Mouse (Mus musculus) CH12.LX (cell line): ENCODE measurements around the gene Lrrc57. TPM values are rescaled to one million over a fixed set of nuclear protein-coding genes. Genes with fewer than 3 reads are reported as not detected.
A peak's percentile ranks its signal among the peaks of the same experiment; 100 is the strongest.

Experiments
- DNase-seq: peaks from one replicate; pipeline ENCODE4 v3.0.0-alpha.2; 2013; ENCODE audit errors: extremely low read depth
- H3K27ac ChIP-seq: 2 replicates; pipeline ENCODE4 v1.5.1; 2012; ENCODE audit warnings: low read depth, mild to moderate bottlenecking, control low read depth, moderate library complexity; ENCODE audit not compliant: insufficient read depth
- H3K27me3 ChIP-seq: replicated peaks from 2 replicates; pipeline ENCODE3; 2012; ENCODE audit warnings: inconsistent platforms
- H3K36me3 ChIP-seq, 2 experiments: replicated peaks in 1 of 2; 2 replicates each; pipeline versions ENCODE3 to v1.6.1; 2012; ENCODE audit warnings: inconsistent platforms in 1 of 2, low read length in 1 of 2, mild to moderate bottlenecking in 1 of 2, mixed read lengths in 1 of 2, moderate library complexity in 1 of 2; ENCODE audit not compliant: control insufficient read depth in 1 of 2, insufficient read depth in 1 of 2
- H3K4me1 ChIP-seq, 2 experiments: 2 replicates each; pipeline ENCODE4 v1.6.1; 2012; ENCODE audit warnings: inconsistent platforms in 1 of 2, moderate library complexity in 1 of 2; ENCODE audit not compliant: insufficient read depth in 2 of 2, control insufficient read depth in 1 of 2
- H3K4me2 ChIP-seq: 2 replicates; pipeline ENCODE4 v1.6.1; 2012; ENCODE audit warnings: low read depth, mild to moderate bottlenecking, control low read depth; ENCODE audit not compliant: poor library complexity, insufficient read depth, severe bottlenecking
- H3K4me3 ChIP-seq, 3 experiments: fragments of 150-350 bp in 1 of 3; sonication (generic) in 1 of 3; replicated peaks in 1 of 3; 2 replicates each; pipeline versions ENCODE3 to v1.5.1; 2011 to 2012; ENCODE audit warnings: low read depth in 2 of 3, low read length in 2 of 3, mild to moderate bottlenecking in 2 of 3, moderate library complexity in 2 of 3, control low read depth in 1 of 3, improper control_type of control experiment in 1 of 3, inconsistent platforms in 1 of 3, mixed read lengths in 1 of 3; ENCODE audit not compliant: poor library complexity in 1 of 3
- H3K79me2 ChIP-seq: replicated peaks from 2 replicates; pipeline ENCODE4 v1.6.1; 2012; ENCODE audit warnings: mild to moderate bottlenecking, moderate library complexity; ENCODE audit not compliant: control insufficient read depth, poor library complexity, insufficient read depth, severe bottlenecking; ENCODE audit errors: extremely low read depth
- H3K9ac ChIP-seq: 2 replicates; pipeline ENCODE4 v1.6.1; 2012; ENCODE audit warnings: low read depth, mild to moderate bottlenecking, control low read depth, moderate library complexity; ENCODE audit not compliant: insufficient read depth
- H3K9me3 ChIP-seq: replicated peaks from 2 replicates; pipeline ENCODE3; 2012; ENCODE audit warnings: low read length, inconsistent platforms, mixed read lengths
- BHLHE40 ChIP-seq: IDR thresholded peaks from 2 replicates; pipeline ENCODE4 v1.6.1; 2011; ENCODE audit warnings: mild to moderate bottlenecking, low read depth, low read length, improper control_type of control experiment
- CHD1 ChIP-seq: IDR thresholded peaks from 2 replicates; pipeline ENCODE4 v1.6.1; 2012; ENCODE audit warnings: low read depth, low read length, improper control_type of control experiment, inconsistent platforms
- CHD2 ChIP-seq: IDR thresholded peaks from 2 replicates; pipeline ENCODE4 v1.6.1; 2011; ENCODE audit warnings: low read length, improper control_type of control experiment
- CTCF ChIP-seq, 2 experiments: IDR thresholded peaks in 1 of 2; conservative IDR thresholded peaks in 1 of 2; 2 replicates each; pipeline ENCODE4 v1.5.1; 2011 to 2012; ENCODE audit warnings: low read depth in 2 of 2, low read length in 2 of 2, improper control_type of control experiment in 1 of 2, inconsistent platforms in 1 of 2, mild to moderate bottlenecking in 1 of 2, moderate library complexity in 1 of 2
- E2F4 ChIP-seq: IDR thresholded peaks from 2 replicates; pipeline ENCODE4 v1.6.1; 2011; ENCODE audit warnings: low read depth, low read length, improper control_type of control experiment; ENCODE audit not compliant: insufficient replicate concordance
- ELF1 ChIP-seq: IDR thresholded peaks from 2 replicates; pipeline ENCODE4 v1.6.1; 2014; ENCODE audit warnings: low read depth, mild to moderate bottlenecking, inconsistent platforms, low read length, improper control_type of control experiment
- EP300 ChIP-seq: IDR thresholded peaks from 2 replicates; pipeline ENCODE4 v1.6.1; 2011; ENCODE audit warnings: low read length, improper control_type of control experiment
- ETS1 ChIP-seq: conservative IDR thresholded peaks from 2 replicates; pipeline ENCODE4 v1.6.1; 2012; ENCODE audit warnings: low read depth, mild to moderate bottlenecking, inconsistent platforms, low read length, improper control_type of control experiment, moderate library complexity
- GABPA ChIP-seq: IDR thresholded peaks from 2 replicates; pipeline ENCODE4 v1.6.1; 2012; ENCODE audit warnings: low read depth, low read length, improper control_type of control experiment, inconsistent platforms; ENCODE audit not compliant: insufficient replicate concordance
- HCFC1 ChIP-seq: IDR thresholded peaks from 2 replicates; pipeline ENCODE4 v1.6.1; 2012; ENCODE audit warnings: low read depth, mild to moderate bottlenecking, inconsistent platforms, low read length, improper control_type of control experiment
- IRF4 ChIP-seq: IDR thresholded peaks from 2 replicates; pipeline ENCODE4 v1.6.1; 2014; ENCODE audit warnings: low read depth, mild to moderate bottlenecking, inconsistent platforms, low read length, improper control_type of control experiment
- JUN ChIP-seq: IDR thresholded peaks from 2 replicates; pipeline ENCODE4 v1.6.1; 2011; ENCODE audit warnings: low read depth, mild to moderate bottlenecking, low read length, improper control_type of control experiment, moderate library complexity; ENCODE audit not compliant: insufficient read depth
- JUND ChIP-seq: conservative IDR thresholded peaks from 2 replicates; pipeline ENCODE4 v1.6.1; 2011; ENCODE audit warnings: low read depth, low read length, improper control_type of control experiment
- KAT2A ChIP-seq: IDR thresholded peaks from 2 replicates; pipeline ENCODE4 v1.6.1; 2012; ENCODE audit warnings: low read length, improper control_type of control experiment, inconsistent platforms; ENCODE audit not compliant: insufficient replicate concordance
- MAFK ChIP-seq: IDR thresholded peaks from 2 replicates; pipeline ENCODE4 v1.6.1; 2011; ENCODE audit warnings: low read length, improper control_type of control experiment; ENCODE audit not compliant: insufficient replicate concordance
- MAX ChIP-seq: IDR thresholded peaks from 2 replicates; pipeline ENCODE4 v1.6.1; 2011; ENCODE audit warnings: low read length, improper control_type of control experiment
- MAZ ChIP-seq: IDR thresholded peaks from 2 replicates; pipeline ENCODE4 v1.6.1; 2012; ENCODE audit warnings: low read depth, mild to moderate bottlenecking, inconsistent platforms, low read length, improper control_type of control experiment, moderate library complexity
- MEF2A ChIP-seq: IDR thresholded peaks from 2 replicates; pipeline ENCODE4 v1.6.1; 2014; ENCODE audit warnings: low read depth, mild to moderate bottlenecking, inconsistent platforms, low read length, improper control_type of control experiment, borderline replicate concordance
- MXI1 ChIP-seq: IDR thresholded peaks from 2 replicates; pipeline ENCODE4 v1.6.1; 2011; ENCODE audit warnings: mild to moderate bottlenecking, low read depth, low read length, improper control_type of control experiment
- MYC ChIP-seq: IDR thresholded peaks from 2 replicates; pipeline ENCODE4 v1.6.1; 2011; ENCODE audit warnings: low read depth, mild to moderate bottlenecking, improper control_type of control experiment, low read length
- NELFE ChIP-seq: IDR thresholded peaks from 2 replicates; pipeline ENCODE4 v1.6.1; 2011; ENCODE audit warnings: low read depth, low read length, improper control_type of control experiment
- NRF1 ChIP-seq: IDR thresholded peaks from 2 replicates; pipeline ENCODE4 v1.6.1; 2014; ENCODE audit warnings: low read depth, mild to moderate bottlenecking, inconsistent platforms, low read length, improper control_type of control experiment, moderate library complexity
- PAX5 ChIP-seq: IDR thresholded peaks from 2 replicates; pipeline ENCODE4 v1.6.1; 2012; ENCODE audit warnings: low read length, inconsistent platforms, mixed read lengths
- POLR2A ChIP-seq: IDR thresholded peaks from 2 replicates; pipeline ENCODE4 v1.6.1; 2011; ENCODE audit warnings: low read depth, mild to moderate bottlenecking, improper control_type of control experiment, low read length
- POLR2AphosphoS2 ChIP-seq: IDR thresholded peaks from 2 replicates; pipeline ENCODE4 v1.6.1; 2011; ENCODE audit warnings: low read depth, low read length, improper control_type of control experiment
- RAD21 ChIP-seq: IDR thresholded peaks from 2 replicates; pipeline ENCODE4 v1.6.1; 2011; ENCODE audit warnings: low read depth, mild to moderate bottlenecking, low read length, improper control_type of control experiment, moderate library complexity
- RCOR1 ChIP-seq: conservative IDR thresholded peaks from 2 replicates; pipeline ENCODE4 v1.6.1; 2012; ENCODE audit warnings: low read depth, mild to moderate bottlenecking, inconsistent platforms, low read length, improper control_type of control experiment
- SIN3A ChIP-seq: IDR thresholded peaks from 2 replicates; pipeline ENCODE4 v1.6.1; 2012; ENCODE audit warnings: low read length, improper control_type of control experiment, inconsistent platforms
- SMC3 ChIP-seq: IDR thresholded peaks from 2 replicates; pipeline ENCODE4 v1.6.1; 2011; ENCODE audit warnings: low read depth, low read length, improper control_type of control experiment
- TBP ChIP-seq: conservative IDR thresholded peaks from 2 replicates; pipeline ENCODE4 v1.6.1; 2011; ENCODE audit warnings: low read depth, low read length, improper control_type of control experiment
- TCF12 ChIP-seq: IDR thresholded peaks from 2 replicates; pipeline ENCODE4 v1.6.1; 2014; ENCODE audit warnings: low read depth, mild to moderate bottlenecking, inconsistent platforms, low read length, improper control_type of control experiment
- UBTF ChIP-seq: IDR thresholded peaks from 2 replicates; pipeline ENCODE4 v1.6.1; 2012; ENCODE audit warnings: low read depth, mild to moderate bottlenecking, inconsistent platforms, low read length, improper control_type of control experiment, moderate library complexity
- USF1 ChIP-seq: IDR thresholded peaks from 2 replicates; pipeline ENCODE4 v1.6.1; 2014; ENCODE audit warnings: low read depth, mild to moderate bottlenecking, inconsistent platforms, low read length, improper control_type of control experiment
- USF2 ChIP-seq: conservative IDR thresholded peaks from 2 replicates; pipeline ENCODE4 v1.6.1; 2011; ENCODE audit warnings: low read depth, low read length, improper control_type of control experiment
- ZC3H11A ChIP-seq: IDR thresholded peaks from 2 replicates; pipeline ENCODE4 v1.6.1; 2012; ENCODE audit warnings: low read depth, mild to moderate bottlenecking, inconsistent platforms, low read length, improper control_type of control experiment
- ZKSCAN1 ChIP-seq: IDR thresholded peaks from 2 replicates; pipeline ENCODE4 v1.6.1; 2012; ENCODE audit warnings: low read depth, inconsistent platforms, low read length, improper control_type of control experiment, borderline replicate concordance
- ZMIZ1 ChIP-seq: IDR thresholded peaks from 2 replicates; pipeline ENCODE4 v1.6.1; 2012; ENCODE audit warnings: low read depth, mild to moderate bottlenecking, inconsistent platforms, low read length, improper control_type of control experiment
- ZNF384 ChIP-seq: IDR thresholded peaks from 2 replicates; pipeline ENCODE4 v1.6.1; 2012; ENCODE audit warnings: low read depth, low read length, improper control_type of control experiment, inconsistent platforms
- dilution Hi-C: fragments of 300-500 bp; cut with MboI; formaldehyde crosslinking; loops from 2 replicates; pipeline ENCODE4 v1.14.3; 2020; ENCODE audit warnings: low sequenced_read_pairs; ENCODE audit not compliant: extremely low pct_unique_long_range_greater_than_20kb, extremely low pct_ligation_motif_present
- in situ Hi-C: fragments of 300-500 bp; cut with MboI; formaldehyde crosslinking; loops from 3 replicates; pipeline ENCODE4 v1.14.3; 2019; ENCODE audit warnings: low sequenced_read_pairs, low pct_ligation_motif_present, low pct_unique_long_range_greater_than_20kb, mixed read lengths
- polyA plus RNA-seq: library from polyadenylated mRNA; unstranded; fragments of >175 nt; gene quantifications from 2 replicates; pipeline ENCODE4 v1.2.1, GENCODE M21; 2012; ENCODE audit warnings: low read depth; ENCODE audit not compliant: insufficient read length
- total RNA-seq, 2 experiments: library from RNA; depleted of rRNA; stranded (reverse); fragments of 300-350 nt in 1 of 2; fragments of >200 nt in 1 of 2; gene quantifications; 2 replicates each; pipeline ENCODE4 v1.2.3; 2012 to 2014

Gene Lrrc57
- total and polyA plus RNA-seq, 3 experiments, result 8.9 to 15.6 (median 10.3) TPM

DNA sequence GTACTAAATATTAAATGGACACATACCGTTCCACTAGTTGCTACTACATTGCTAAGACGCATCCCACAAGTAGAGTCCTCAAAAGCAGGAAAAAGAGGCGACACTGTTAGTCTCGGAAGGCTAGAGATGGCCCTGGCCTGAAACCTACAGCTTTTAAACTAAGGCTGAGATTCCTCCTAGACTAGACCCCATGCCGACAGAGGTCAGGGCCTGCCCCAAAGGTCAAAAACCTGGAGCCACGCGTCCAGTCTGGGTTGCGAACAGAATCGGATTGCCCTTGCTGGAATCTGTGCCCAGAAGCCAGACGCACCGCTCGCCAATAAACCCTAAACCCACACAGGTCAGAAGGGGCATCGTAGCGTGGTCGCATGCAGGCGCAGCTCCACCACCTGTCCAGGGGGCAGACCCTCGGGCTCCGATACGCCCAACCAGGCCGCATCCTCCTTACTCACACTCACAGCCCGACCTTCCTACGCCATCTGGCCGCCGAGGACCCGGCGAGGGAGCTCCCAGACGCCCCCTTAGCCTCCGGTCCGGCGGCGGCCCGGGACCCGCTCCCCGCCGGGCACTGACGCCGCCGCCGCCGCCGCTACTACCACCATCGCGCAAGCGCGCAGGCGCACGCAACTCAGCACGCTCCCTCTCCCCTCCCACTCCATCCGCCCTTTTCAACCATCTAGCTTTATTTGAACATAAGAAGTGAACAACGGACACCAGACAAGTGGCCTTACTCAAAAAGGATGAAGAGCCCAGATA is 45.9 kb downstream of the Lrrc57 start, which contains the start of gene Zfp106:
Zfp106 (minus strand) TSS at position 609 of the 756 bp plus-strand sequence.
- H3K4me3 ChIP-seq, result peak within 1 kb of the TSS; percentile 67 to 98 (median 87)
- H3K9ac ChIP-seq, result peak within 1 kb of the TSS; percentile 69
- peak; percentile 90 for DNase-seq
- no peaks in the 10 kb centered on the region for H3K27me3 ChIP-seq
- peak within 1 kb of the TSS; percentile 96 for H3K4me2 ChIP-seq
- in situ Hi-C loops (no loop called here), dilution Hi-C loops (no loop called here)
- no peaks in the 10 kb centered on the region for H3K9me3 ChIP-seq
- H3K36me3 ChIP-seq, result peaks cover 0 to 12% of the 10 kb centered on the region in 2 experiments
- H3K27ac ChIP-seq, result peak within 1 kb of the TSS; percentile 81
- TF ChIP-seq ELF1 (peak; percentile 74), JUN (no peak), KAT2A (0 out of 2 replicates have a peak, but pooled peaks have one; percentile 71), USF1 (no peak), EP300 (0 out of 2 replicates have a peak, but pooled peaks have one; percentile 8), POLR2A (peak; percentile 90), NELFE (peak; percentile 85), ZMIZ1 (peak; percentile 54; the same call in 1 of the 2 replicates), SMC3 (no peak), ETS1 (peak; percentile 51), MYC (peak; percentile 89), IRF4 (peak; percentile 58; the same call in 1 of the 2 replicates), BHLHE40 (peak; percentile 58), MXI1 (peak; percentile 81), MAX (peak; percentile 74), ZNF384 (peak; percentile 63), CHD2 (no peak), HCFC1 (peak; percentile 84), JUND (no peak), NRF1 (peak; percentile 92), MEF2A (peak; percentile 85), GABPA (no peak), RAD21 (no peak), TCF12 (peak; percentile 90), USF2 (no peak), MAZ (peak; percentile 99), RCOR1 (no peak), CTCF (conservative IDR thresholded peaks at IDR 0.05 in 1 of 2, IDR thresholded peaks at IDR 0.05 in 1 of 2; ENCODE audit: low read depth in 2 of 2, low read length in 2 of 2) (no peak), SIN3A (peak; percentile 52; the same call in 1 of the 2 replicates), E2F4 (0 out of 2 replicates have a peak, but pooled peaks have one; percentile 66), ZKSCAN1 (no peak; the same call in 1 of the 2 replicates), ZC3H11A (no peak), POLR2AphosphoS2 (peak; percentile 76; the same call in 1 of the 2 replicates), MAFK (no peak), UBTF (peak; percentile 61; the same call in 1 of the 2 replicates), CHD1 (no peak), PAX5 (no peak), TBP (peak; percentile 80; the same call in 1 of the 2 replicates)
- H3K4me1 ChIP-seq, result peaks cover 4 to 40% of the 10 kb centered on the region in 2 experiments; a peak in 2 of 4 replicates
- H3K79me2 ChIP-seq, result peaks cover 56% of the 10 kb centered on the region
